In genomic region chr15:101990946-101991345, GRCm38 (mm10) we compare ENCODE assay signal across 1 mouse cellular context.
TF ChIP-seq lines count a peak whose summit lies in the region.

No protein-coding gene starts in this region.

TF ChIP-seq in MEL, 35 proteins besides CTCF, POLR2A, EP300 and RAD21:
- TF ChIP-seq USF1 (IDR thresholded peaks at IDR 0.05; ENCODE audit: low read depth, low read length) (no peak), ETS1 (IDR thresholded peaks at IDR 0.05; ENCODE audit: low read depth, low read length) (0 out of 2 replicates have a peak, but pooled peaks have one; percentile 23), GABPA (IDR thresholded peaks at IDR 0.05; ENCODE audit: low read depth, low read length) (no peak)
TF ChIP-seq in MEL: peak in this region for 1.
